16 mouse cellular contexts compared by ENCODE assay signal in genomic region chr5:58083972-58084371, GRCm38 (mm10).
DNase-seq lines count a peak whose midpoint lies in the region; ATAC-seq and TF ChIP-seq lines count a peak whose summit lies in the region.
"Had no signal": no experiment of that assay in that cellular context is flagged by ENCODE, and none has a peak within 500 bp of the region (broad histone marks: within the 10 kb centered on the region; RNA-seq: fewer than 3 reads in every experiment).

No protein-coding gene starts in this region.

- no peak for ATAC-seq in embryonic facial prominence, embryonic 14.5 days (ENCODE audit: low read depth)
- ATAC-seq in heart, embryonic 14.5 days (ENCODE audit: insufficient number of reproducible peaks, insufficient read depth, low FRiP score, low read depth), result peak; percentile 56; the same call in 1 of the 2 replicates
- ATAC-seq in hindbrain, postnatal 0 days, result no peak
- ATAC-seq: forebrain, embryonic 16.5 days had no signal

- H3K9ac ChIP-seq in embryonic facial prominence, embryonic 14.5 days (ENCODE audit: low read depth, low read length), result no peak overlapping the region
- no peak overlapping the region for H3K9ac ChIP-seq in heart, embryonic 14.5 days (ENCODE audit: low read length)
- H3K9ac ChIP-seq in hindbrain, postnatal 0 days (replicated peaks; ENCODE audit: low read length), result no peak overlapping the region
- H3K9ac ChIP-seq: lung, embryonic 15.5 days had no signal

- no peaks in the 10 kb centered on the region for H3K36me3 ChIP-seq in embryonic facial prominence, embryonic 14.5 days (ENCODE audit: control insufficient read depth, insufficient read depth, low read length)
- H3K36me3 ChIP-seq in embryonic facial prominence, embryonic 10.5 days (replicated peaks), result no peaks in the 10 kb centered on the region
- no peaks in the 10 kb centered on the region for H3K36me3 ChIP-seq in heart, embryonic 14.5 days (ENCODE audit: control insufficient read depth, insufficient read depth, low read length)
- no peaks in the 10 kb centered on the region for H3K36me3 ChIP-seq in hindbrain, postnatal 0 days (ENCODE audit: insufficient read depth, low read length)
- H3K36me3 ChIP-seq: lung, embryonic 15.5 days had no signal

- WGBS in embryonic facial prominence, embryonic 14.5 days, result 51% methylated on average over 6 of the region's 6 CpGs
- WGBS in embryonic facial prominence, embryonic 10.5 days, result 78% methylated on average over 6 of the region's 6 CpGs
- WGBS in heart, embryonic 14.5 days, result 31% methylated on average over 6 of the region's 6 CpGs
- 82% methylated on average over 6 of the region's 6 CpGs for WGBS in hindbrain, postnatal 0 days

- H3K4me3 ChIP-seq in embryonic facial prominence, embryonic 14.5 days (ENCODE audit: low read depth, low read length), result no peak overlapping the region
- no peak overlapping the region for H3K4me3 ChIP-seq in embryonic facial prominence, embryonic 10.5 days
- no peak overlapping the region for H3K4me3 ChIP-seq in heart, embryonic 14.5 days (ENCODE audit: control insufficient read depth in 1 of 2, insufficient read depth in 1 of 2, low read depth in 1 of 2, low read length in 2 of 2)
- H3K4me3 ChIP-seq in left cerebral cortex, adult 2 months, result no peak overlapping the region
- no peak overlapping the region for H3K4me3 ChIP-seq in hindbrain, postnatal 0 days (ENCODE audit: low read length)
- H3K4me3 ChIP-seq: gastrocnemius, adult 2 months; lung, embryonic 15.5 days had no signal

- no peaks in the 10 kb centered on the region for H3K27me3 ChIP-seq in embryonic facial prominence, embryonic 14.5 days (replicated peaks; ENCODE audit: control insufficient read depth, insufficient read depth, low read length)
- no peaks in the 10 kb centered on the region for H3K27me3 ChIP-seq in embryonic facial prominence, embryonic 10.5 days (replicated peaks; ENCODE audit: low read depth, poor library complexity, severe bottlenecking)
- H3K27me3 ChIP-seq in heart, embryonic 14.5 days (ENCODE audit: control insufficient read depth, insufficient read depth, low read length), result no peaks in the 10 kb centered on the region
- H3K27me3 ChIP-seq in hindbrain, postnatal 0 days (ENCODE audit: insufficient read depth, low read length), result no peaks in the 10 kb centered on the region
- H3K27me3 ChIP-seq: lung, embryonic 15.5 days had no signal

- no peak overlapping the region for H3K4me2 ChIP-seq in embryonic facial prominence, embryonic 14.5 days (ENCODE audit: low read depth, low read length)
- H3K4me2 ChIP-seq in heart, embryonic 14.5 days (ENCODE audit: low read length), result peak overlapping the region; percentile 28; the same call in 1 of the 2 replicates
- H3K4me2 ChIP-seq in hindbrain, postnatal 0 days (ENCODE audit: low read depth, low read length), result no peak overlapping the region
- H3K4me2 ChIP-seq: liver, embryonic 11.5 days; lung, embryonic 15.5 days had no signal

- intact Hi-C loops in left cerebral cortex, adult 2 months (cut with DNase I), result no loop called here

- peak; percentile 39 for DNase-seq in embryonic facial prominence, embryonic 14.5 days (ENCODE audit: low spot score)
- DNase-seq in embryonic facial prominence, embryonic 10.5 days (ENCODE audit: low spot score), result no peak
- DNase-seq in T-cell, adult 2 months (ENCODE audit: low spot score), result peak; percentile 34
- peak; percentile 10 to 11 for DNase-seq in thymus, postnatal 10 days (ENCODE audit: low spot score in 2 of 2)
- DNase-seq in left cerebral cortex, adult 2 months (ENCODE audit: extremely low spot score in 1 of 2, low spot score in 2 of 2), result no peak
- no peak for DNase-seq in layer of hippocampus, postnatal 14 days (ENCODE audit: low spot score in 2 of 2)
- no peak for DNase-seq in hindbrain, postnatal 0 days (ENCODE audit: low spot score)
- DNase-seq: adrenal gland, adult 2 months; cerebellum, adult 8-10 months; gastrocnemius, adult 2 months; midbrain, embryonic 14.5 days; right cerebral cortex, postnatal 14 days had no signal

- no peaks in the 10 kb centered on the region for H3K4me1 ChIP-seq in embryonic facial prominence, embryonic 14.5 days (ENCODE audit: control insufficient read depth, insufficient read depth, low read length)
- peaks cover 4% of the 10 kb centered on the region; the same call in 1 of the 2 replicates for H3K4me1 ChIP-seq in embryonic facial prominence, embryonic 10.5 days
- peaks cover 5 to 27% of the 10 kb centered on the region in 2 experiments for H3K4me1 ChIP-seq in heart, embryonic 14.5 days (ENCODE audit: control insufficient read depth in 2 of 2, insufficient read depth in 2 of 2, low read length in 2 of 2)
- no peaks in the 10 kb centered on the region for H3K4me1 ChIP-seq in hindbrain, postnatal 0 days (ENCODE audit: insufficient read depth, low read length)
- H3K4me1 ChIP-seq: lung, embryonic 15.5 days had no signal

- no peak overlapping the region for H3K27ac ChIP-seq in embryonic facial prominence, embryonic 14.5 days (replicated peaks; ENCODE audit: low read depth, low read length)
- no peak overlapping the region for H3K27ac ChIP-seq in embryonic facial prominence, embryonic 10.5 days (replicated peaks)
- H3K27ac ChIP-seq in heart, embryonic 14.5 days (replicated peaks in 1 of 2; ENCODE audit: control insufficient read depth in 1 of 2, insufficient read depth in 1 of 2, low read depth in 2 of 2, low read length in 2 of 2), result peak overlapping the region; percentile 74 to 77
- H3K27ac ChIP-seq in left cerebral cortex, adult 2 months, result no peak overlapping the region
- H3K27ac ChIP-seq in hindbrain, postnatal 0 days, result no peak overlapping the region
- H3K27ac ChIP-seq: gastrocnemius, adult 2 months; lung, embryonic 15.5 days had no signal

- no peaks in the 10 kb centered on the region for H3K9me3 ChIP-seq in embryonic facial prominence, embryonic 14.5 days (ENCODE audit: control insufficient read depth, low read length)
- H3K9me3 ChIP-seq in embryonic facial prominence, embryonic 10.5 days, result no peaks in the 10 kb centered on the region
- H3K9me3 ChIP-seq in heart, embryonic 14.5 days (ENCODE audit: control insufficient read depth, low read length), result no peaks in the 10 kb centered on the region
- no peaks in the 10 kb centered on the region for H3K9me3 ChIP-seq in hindbrain, postnatal 0 days (ENCODE audit: low read length)
- H3K9me3 ChIP-seq: lung, embryonic 15.5 days had no signal

- no peak for TF ChIP-seq CTCF in left cerebral cortex, adult 2 months (IDR thresholded peaks at IDR 0.05)
- no peak for TF ChIP-seq CTCF in hindbrain, postnatal 0 days (IDR thresholded peaks at IDR 0.05; ENCODE audit: low read depth)

Comparison
In these comparisons a context has a peak if more than half of its experiments do, and no peak if none do; other contexts are left out.
1. DNase-seq: peak in embryonic facial prominence, embryonic 14.5 days (single experiment), T-cell, adult 2 months (single experiment) and thymus, postnatal 10 days (2 of 2); none in embryonic facial prominence, embryonic 10.5 days (single experiment), left cerebral cortex, adult 2 months (0 of 2), layer of hippocampus, postnatal 14 days (0 of 2) and hindbrain, postnatal 0 days (single experiment).
2. H3K27ac ChIP-seq: peak in heart, embryonic 14.5 days (2 of 2); none in embryonic facial prominence, embryonic 14.5 days (single experiment), embryonic facial prominence, embryonic 10.5 days (single experiment), left cerebral cortex, adult 2 months (single experiment) and hindbrain, postnatal 0 days (single experiment).